Mouse (Mus musculus) layer of hippocampus, postnatal 36 days (tissue): ENCODE results near the gene Asrgl1. TPM values are rescaled to one million over a fixed set of nuclear protein-coding genes. Genes with fewer than 3 reads are reported as not detected.
"Not testable (repeated sequence)": the region's sequence is repeated elsewhere in the genome, so short reads cannot be mapped to it uniquely, and the experiment has no call there.

Source experiments
- DNase-seq, 2 experiments: peaks; one replicate each; pipeline ENCODE4 v3.0.0; 2022
- total RNA-seq, 2 experiments: library from RNA; stranded (reverse); gene quantifications; 2 replicates each; pipeline ENCODE4 v1.2.3; 2021

Gene Asrgl1
- 100 to 1,000 TPM; 134 to 156 TPM for total RNA-seq

GRCm38 (mm10) chr19:9135512-9136331 is at the start of gene Asrgl1:
Gene Asrgl1 (minus strand): TSS chr19:9135636.
- DNase-seq: peak; percentile 90

GRCm38 (mm10) chr19:9146214-9146613 is 10.8 kb upstream of the Asrgl1 start:
- DNase-seq: no peak

DNA sequence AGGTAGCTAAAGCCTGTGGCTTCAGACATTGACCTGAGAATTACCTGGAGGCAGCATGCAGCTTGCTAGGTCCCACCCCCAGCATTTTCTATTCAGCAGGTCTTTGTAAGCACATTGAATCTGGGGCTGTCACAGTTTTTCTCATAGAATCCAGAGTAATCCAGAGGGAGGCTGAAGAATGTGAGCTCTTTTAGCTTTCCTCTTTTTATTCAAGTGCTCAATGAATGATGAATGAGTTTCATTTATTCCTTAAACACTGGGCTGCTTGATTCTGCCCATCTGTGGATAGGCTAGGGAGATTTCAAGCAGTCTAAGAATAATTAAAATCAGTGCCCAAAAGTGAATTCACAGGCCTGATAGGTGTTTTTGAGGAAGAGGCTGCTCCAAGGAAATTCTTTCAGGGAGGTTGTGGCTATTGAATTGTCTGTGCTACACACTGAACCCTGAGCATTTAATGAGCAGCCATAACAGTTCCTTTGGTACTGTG is 8.2 kb upstream of the Asrgl1 start:
- no peak for DNase-seq

GRCm38 (mm10) chr19:9143230-9143629 is 7.8 kb upstream of the Asrgl1 start:
- no peak for DNase-seq

DNA sequence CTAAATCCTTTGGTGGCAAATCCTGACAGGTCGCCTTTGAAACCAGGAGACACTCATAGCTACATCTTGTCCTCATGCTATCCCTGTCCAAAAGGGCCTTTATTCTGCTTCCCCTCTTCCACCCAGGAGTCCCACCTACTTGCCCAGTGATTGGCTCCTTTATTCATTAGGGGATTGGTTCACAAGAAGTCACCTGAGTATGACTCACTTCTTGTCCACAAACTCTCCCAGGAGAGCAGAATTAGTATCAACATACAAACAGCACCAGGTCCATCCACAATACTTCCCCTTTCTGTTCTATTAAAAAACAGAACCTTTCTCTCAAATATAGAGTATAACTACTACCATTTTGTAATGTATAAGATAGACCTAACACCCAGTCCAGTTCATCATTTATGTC is 4.9 kb upstream of the Asrgl1 start:
- DNase-seq: not testable (repeated sequence)

GRCm38 (mm10) chr19:9137159-9137558 is 1.7 kb upstream of the Asrgl1 start:
- DNase-seq: no peak

DNA sequence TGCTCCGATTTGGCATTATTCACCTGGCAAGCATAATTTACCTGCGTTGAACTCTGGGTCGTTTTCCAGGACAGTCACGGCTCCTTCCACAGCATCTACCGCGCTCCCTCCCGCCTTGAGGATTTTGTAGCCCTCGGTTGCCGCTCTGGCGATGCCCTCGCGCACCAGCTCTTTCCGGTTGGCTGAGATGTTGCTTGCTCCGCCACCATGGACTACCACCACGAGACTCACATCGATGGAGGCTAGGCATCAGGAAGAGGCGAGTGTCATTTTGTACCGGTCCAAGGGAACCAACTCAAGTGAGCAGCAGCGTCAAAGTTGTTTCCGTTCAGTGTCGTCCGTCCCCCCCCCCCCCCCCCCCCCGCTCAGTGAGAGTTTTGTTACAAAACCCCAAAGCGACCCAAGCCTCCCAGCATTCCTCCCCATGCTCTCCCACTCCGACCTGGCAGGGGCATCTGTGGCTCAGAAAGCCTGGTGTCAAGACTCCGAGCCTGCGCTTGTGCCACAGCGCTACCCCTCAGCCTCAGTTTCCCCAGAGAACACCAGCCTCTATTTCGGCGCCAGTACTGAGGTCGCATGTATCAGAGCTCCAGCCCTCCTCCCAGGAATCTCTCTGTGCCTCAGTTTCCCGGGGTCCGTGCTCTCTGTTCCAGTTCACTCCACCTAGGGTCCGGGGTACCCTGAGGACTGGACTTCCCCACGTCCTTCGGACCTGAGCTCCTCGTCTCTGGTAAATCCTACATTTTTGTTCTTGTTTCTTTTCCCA is 507 bp downstream of the Asrgl1 start:
- peak; percentile 31 to 38 for DNase-seq

- no peak for DNase-seq
Observed at GRCm38 (mm10) chr19:9129996-9130395, 5.4 kb downstream of the Asrgl1 start.

- no peak for DNase-seq
Observed at GRCm38 (mm10) chr19:9128499-9129194, 6.8 kb downstream of the Asrgl1 start.

- not testable (repeated sequence) for DNase-seq
Observed at GRCm38 (mm10) chr19:9123986-9124385, 11.4 kb downstream of the Asrgl1 start.

GRCm38 (mm10) chr19:9122390-9122789 is 13.0 kb downstream of the Asrgl1 start:
- no peak for DNase-seq

DNA sequence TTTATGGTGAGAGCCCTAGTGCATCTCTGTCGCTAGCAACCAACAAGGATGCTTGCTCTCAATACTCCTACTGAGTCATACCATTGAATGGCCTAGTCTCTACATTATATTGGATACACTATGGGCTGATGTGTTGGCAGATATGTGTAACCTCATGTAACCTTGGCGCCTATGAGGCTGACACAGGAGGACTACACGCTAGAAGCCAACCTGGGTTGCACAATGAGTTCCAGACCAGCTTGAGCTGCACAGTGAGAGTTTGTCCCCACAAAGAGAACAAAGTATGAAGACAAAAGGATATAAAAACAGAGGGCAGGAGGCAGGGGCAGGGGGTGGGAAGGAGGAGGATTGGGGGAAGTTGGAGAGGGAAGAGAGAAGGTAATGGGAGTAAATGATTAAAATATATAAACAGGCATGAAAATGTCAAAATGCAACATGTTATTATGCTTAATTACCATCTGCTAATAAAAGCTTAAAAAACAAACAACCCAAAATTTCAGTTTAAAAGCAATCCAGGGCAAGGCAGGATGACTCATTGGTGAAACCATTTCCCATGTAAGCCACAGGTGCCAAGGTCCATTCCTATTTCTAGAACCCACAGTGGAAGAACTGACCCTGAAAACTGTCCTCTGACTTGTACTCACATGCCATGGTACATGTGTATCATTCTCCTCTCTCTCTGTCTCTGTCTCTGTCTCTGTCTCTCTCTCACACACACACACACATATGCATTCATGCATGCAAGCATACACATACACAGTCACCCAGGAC is 15.6 kb downstream of the Asrgl1 start:
- DNase-seq: no peak

- no peak for DNase-seq
Observed at GRCm38 (mm10) chr19:9117275-9117674, 18.2 kb downstream of the Asrgl1 start.

- DNase-seq: no peak
Observed at GRCm38 (mm10) chr19:9116268-9116667, 19.2 kb downstream of the Asrgl1 start.

GRCm38 (mm10) chr19:9112043-9112442 is 23.4 kb downstream of the Asrgl1 start:
- no peak for DNase-seq

- DNase-seq: peak in 1 of 2 experiments; percentile 42
Observed at GRCm38 (mm10) chr19:9110182-9110869, 25.1 kb downstream of the Asrgl1 start.

GRCm38 (mm10) chr19:9108536-9108935 is 26.9 kb downstream of the Asrgl1 start:
- no peak for DNase-seq

GRCm38 (mm10) chr19:9107379-9107755 is 28.1 kb downstream of the Asrgl1 start:
- DNase-seq: no peak

GRCm38 (mm10) chr19:9106751-9107378 is 28.6 kb downstream of the Asrgl1 start:
- DNase-seq: no peak

- no peak for DNase-seq
Observed at GRCm38 (mm10) chr19:9106096-9106495, 29.3 kb downstream of the Asrgl1 start.

DNA sequence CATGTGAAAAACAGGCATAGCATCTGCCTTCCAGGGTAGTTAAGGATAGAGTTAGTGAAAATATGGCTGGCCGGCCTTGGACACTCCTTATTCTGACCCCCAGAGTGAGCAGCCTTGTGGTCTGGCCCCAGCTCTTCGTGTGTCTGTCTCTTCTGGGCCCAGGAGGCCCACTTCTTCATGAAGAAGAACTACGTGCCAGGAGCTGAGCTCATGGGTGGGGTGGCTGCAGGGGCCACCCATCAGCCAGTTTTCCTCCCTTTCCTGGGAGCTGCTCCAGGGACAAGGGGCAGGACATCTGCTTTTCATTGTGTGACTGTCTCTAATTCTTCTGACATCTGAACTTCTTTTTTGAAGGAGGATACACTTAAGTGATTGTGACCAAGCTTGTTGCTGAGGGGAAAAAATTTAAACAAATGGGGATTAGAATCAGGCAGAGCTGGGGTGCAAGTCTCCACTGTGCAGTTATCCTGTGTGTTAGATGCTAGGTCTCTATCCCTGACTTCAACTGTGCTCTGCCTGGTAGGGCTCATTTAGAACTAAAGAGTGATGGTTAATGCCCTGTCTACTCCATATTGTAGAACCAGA is 30.2 kb downstream of the Asrgl1 start:
- DNase-seq: no peak
